Mouse (Mus musculus) spleen, adult 2 months (tissue): Measurements from ENCODE around the gene Itgae. TPM values are rescaled to one million over a fixed set of nuclear protein-coding genes. Genes with fewer than 3 reads are reported as not detected.

Source experiments
- DNase-seq, 2 experiments: peaks; one replicate each; pipeline versions ENCODE4 v3.0.0 to v3.0.0-alpha.2; 2012 to 2021; ENCODE audit warnings: low spot score in 2 of 2, low read depth in 1 of 2
- H3K27ac ChIP-seq: fragments of 200-500 bp; 2 replicates; pipeline ENCODE4 v1.5.1; 2012; ENCODE audit warnings: low read length, inconsistent platforms; ENCODE audit not compliant: insufficient read depth
- H3K27me3 ChIP-seq: fragments of 200-500 bp; 2 replicates; pipeline ENCODE4 v1.6.1; 2012; ENCODE audit warnings: mild to moderate bottlenecking, moderate library complexity, low read length, inconsistent platforms; ENCODE audit not compliant: control insufficient read depth, insufficient read depth
- H3K36me3 ChIP-seq: fragments of 200-500 bp; 2 replicates; pipeline ENCODE4 v1.6.1; 2012; ENCODE audit warnings: mild to moderate bottlenecking, low read length, inconsistent platforms; ENCODE audit not compliant: control insufficient read depth, insufficient read depth
- H3K4me1 ChIP-seq: fragments of 200-500 bp; 2 replicates; pipeline ENCODE4 v1.6.1; 2011; ENCODE audit warnings: inconsistent platforms; ENCODE audit not compliant: control insufficient read depth, insufficient read depth, insufficient read length
- H3K4me3 ChIP-seq: fragments of 200-500 bp; 2 replicates; pipeline ENCODE4 v1.5.1; 2011; ENCODE audit warnings: mild to moderate bottlenecking, inconsistent platforms; ENCODE audit not compliant: insufficient read depth, insufficient read length; ENCODE audit errors: extremely low read depth
- CTCF ChIP-seq: fragments of 200-500 bp; IDR thresholded peaks from 2 replicates; pipeline ENCODE4 v1.5.1; 2011; ENCODE audit warnings: mild to moderate bottlenecking, inconsistent platforms; ENCODE audit not compliant: insufficient read depth, insufficient read length, insufficient replicate concordance; ENCODE audit errors: extremely low read depth
- POLR2A ChIP-seq: fragments of 200-500 bp; IDR thresholded peaks from 2 replicates; pipeline ENCODE4 v1.6.1; 2011; ENCODE audit warnings: low read depth, low read length, inconsistent platforms
- WGBS: fragments of 180-500 bp; shearing (Covaris S2); methylation state at CpG from one replicate; pipeline ENCODE4 v1.1.7; 2018; 5-methylcytosine and 5-hydroxymethylcytosine counted together
- polyA plus RNA-seq: library from polyadenylated mRNA; depleted of rRNA; stranded (reverse); fragments of >200 nt; gene quantifications from 2 replicates; pipeline ENCODE4 v1.2.3, GENCODE M21; 2012

Itgae gene
- polyA plus RNA-seq, 1 experiment: 5.1 TPM

DNA sequence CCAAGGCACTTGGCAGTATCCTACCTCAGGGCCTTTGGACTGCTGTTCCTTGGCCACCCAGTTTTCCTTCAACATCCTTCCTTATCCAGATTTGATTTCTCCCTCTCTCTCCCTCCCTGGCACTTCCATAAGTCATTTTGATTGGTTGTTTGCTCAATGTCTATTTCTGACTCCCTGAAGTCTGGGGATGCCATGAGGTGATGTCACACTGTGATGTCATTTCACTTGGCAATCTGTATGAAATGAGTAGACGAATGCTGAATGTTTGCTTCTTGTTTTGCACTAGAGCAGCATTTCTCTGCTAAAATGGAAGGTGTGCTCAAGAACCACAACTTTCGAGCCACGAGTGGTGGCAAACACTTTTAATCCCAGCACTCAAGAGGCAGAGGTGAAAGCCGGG is 71.2 kb downstream of the Itgae start:
- WGBS: 79% methylated on average over 4 of the region's 4 CpGs
- H3K4me3 ChIP-seq: no peak overlapping the region
- TF ChIP-seq CTCF (no peak), POLR2A (no peak)

DNA sequence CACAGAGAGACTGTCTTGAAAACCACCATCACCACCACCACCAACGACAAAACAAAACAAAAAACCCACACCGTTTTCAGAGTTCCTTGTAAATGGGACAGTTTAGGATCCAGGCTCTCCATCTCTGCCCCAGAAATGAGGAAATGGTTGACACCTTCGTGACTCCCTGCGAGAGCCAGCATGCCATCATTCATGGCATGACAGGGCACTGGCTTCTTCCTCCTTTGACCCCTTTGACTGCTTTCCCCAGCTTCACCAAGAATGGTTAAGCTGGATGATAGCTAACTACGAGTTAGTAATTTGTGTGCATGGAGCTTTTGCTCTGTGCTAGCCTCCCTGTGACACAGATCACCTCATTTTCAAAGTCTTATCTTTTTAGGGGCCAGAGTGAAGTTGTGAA is 71.9 kb downstream of the Itgae start:
- 10% methylated on average over 5 of the region's 5 CpGs for WGBS
- no peak for DNase-seq
- Histone ChIP-seq H3K36me3 (no peaks in the 10 kb centered on the region), H3K4me3 (no peak overlapping the region), H3K4me1 (no peaks in the 10 kb centered on the region; the same call in 1 of the 2 replicates), H3K27ac (no peak overlapping the region), H3K27me3 (peaks cover 5% of the 10 kb centered on the region)
- TF ChIP-seq CTCF (no peak), POLR2A (no peak)

More for the DNA sequence above, 71.2 kb downstream of the Itgae start:
- H3K27me3 ChIP-seq: peaks cover 5% of the 10 kb centered on the region
- no peak for DNase-seq
- H3K4me1 ChIP-seq: no peaks in the 10 kb centered on the region; the same call in 1 of the 2 replicates
- H3K27ac ChIP-seq: no peak overlapping the region
- H3K36me3 ChIP-seq: no peaks in the 10 kb centered on the region

DNA sequence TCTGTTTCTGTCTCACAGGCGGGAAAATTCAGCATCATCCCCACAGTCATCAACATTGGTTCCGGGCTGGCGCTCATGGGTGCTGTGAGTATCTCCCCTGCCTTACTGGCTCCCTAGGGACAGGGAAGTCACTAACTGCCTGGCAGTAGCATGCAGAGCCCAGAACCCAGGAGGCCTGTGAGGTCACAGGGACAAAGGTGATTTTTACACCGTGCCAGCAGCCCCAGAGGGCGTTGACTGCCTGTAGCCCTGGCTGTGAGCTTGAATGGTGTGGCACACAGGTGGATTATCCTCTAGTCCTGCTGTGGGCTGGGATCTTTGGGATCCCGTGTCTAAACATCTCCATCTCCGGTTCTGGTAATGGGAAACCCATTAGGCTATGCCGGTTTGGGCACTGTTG is 77.7 kb downstream of the Itgae start:
- no peak overlapping the region for H3K4me3 ChIP-seq
- no peaks in the 10 kb centered on the region for H3K4me1 ChIP-seq
- 86% methylated on average over 8 of the region's 8 CpGs for WGBS
- no peak for TF ChIP-seq POLR2A
- no peak for TF ChIP-seq CTCF
- no peaks in the 10 kb centered on the region for H3K36me3 ChIP-seq
- no peak overlapping the region for H3K27ac ChIP-seq
- no peaks in the 10 kb centered on the region for H3K27me3 ChIP-seq
- DNase-seq: no peak

- TF ChIP-seq CTCF: no peak
- no peak for TF ChIP-seq POLR2A
- Histone ChIP-seq H3K36me3 (no peaks in the 10 kb centered on the region), H3K4me1 (no peaks in the 10 kb centered on the region), H3K27me3 (no peaks in the 10 kb centered on the region), H3K4me3 (no peak overlapping the region), H3K27ac (no peak overlapping the region)
- WGBS: 82% methylated on average over 6 of the region's 6 CpGs
- no peak for DNase-seq
Measured at GRCm38 (mm10) chr11:73168576-73168975, 78.2 kb downstream of the Itgae start.

- Histone ChIP-seq H3K27ac (no peak overlapping the region), H3K4me3 (no peak overlapping the region), H3K4me1 (no peaks in the 10 kb centered on the region), H3K36me3 (no peaks in the 10 kb centered on the region), H3K27me3 (no peaks in the 10 kb centered on the region)
- TF ChIP-seq CTCF (peak; percentile 38; the same call in 1 of the 2 replicates), POLR2A (no peak)
- DNase-seq: peak; percentile 7 to 55
- 67% methylated on average over 4 of the region's 4 CpGs for WGBS
Measured at GRCm38 (mm10) chr11:73169231-73169630, 78.8 kb downstream of the Itgae start.

- no peak overlapping the region for H3K4me3 ChIP-seq
- WGBS: 77% methylated on average over 5 of the region's 5 CpGs
- H3K4me1 ChIP-seq: peaks cover 5% of the 10 kb centered on the region
- no peaks in the 10 kb centered on the region for H3K36me3 ChIP-seq
- no peaks in the 10 kb centered on the region for H3K27me3 ChIP-seq
- no peak overlapping the region for H3K27ac ChIP-seq
- TF ChIP-seq POLR2A (no peak), CTCF (no peak)
- DNase-seq: no peak
Measured at GRCm38 (mm10) chr11:73172186-73172585, 81.8 kb downstream of the Itgae start.

DNA sequence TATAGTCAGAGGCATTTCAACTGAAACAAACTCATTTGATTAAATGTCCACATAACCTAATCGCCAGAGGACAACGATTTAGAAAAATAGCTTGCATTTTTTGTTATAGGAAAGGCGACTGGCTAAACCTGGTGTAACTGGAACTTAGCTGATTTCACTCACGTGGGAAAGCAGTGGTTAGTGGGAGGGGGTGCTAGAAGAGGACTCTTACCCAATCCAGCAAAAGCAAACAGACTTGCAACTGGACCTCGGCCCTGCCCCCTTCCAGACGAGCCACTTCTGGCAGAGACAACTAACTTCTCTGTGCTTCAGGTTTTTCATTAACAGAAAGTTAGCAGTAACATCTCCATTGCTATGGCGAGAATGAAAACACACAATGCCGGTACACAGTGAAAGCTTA is 85.2 kb downstream of the Itgae start:
- no peak for DNase-seq
- Histone ChIP-seq H3K4me1 (peaks cover 5% of the 10 kb centered on the region), H3K4me3 (0 out of 2 replicates have a peak overlapping the region, but pooled peaks have one; percentile 8), H3K36me3 (no peaks in the 10 kb centered on the region), H3K27me3 (no peaks in the 10 kb centered on the region), H3K27ac (no peak overlapping the region)
- TF ChIP-seq POLR2A: no peak
- TF ChIP-seq CTCF: no peak
- 43% methylated on average over 8 of the region's 8 CpGs for WGBS
